In genomic region chr3:30258421-30258820, GRCm38 (mm10) we compare ENCODE assay signal across 18 mouse cellular contexts.
A peak's percentile ranks its signal among the peaks of the same experiment; 100 is the strongest.
DNase-seq lines count a peak whose midpoint lies in the region; ATAC-seq lines count a peak whose summit lies in the region.
"Had no signal": no experiment of that assay in that cellular context is flagged by ENCODE, and none has a peak within 500 bp of the region (broad histone marks: within the 10 kb centered on the region; RNA-seq: fewer than 3 reads in every experiment).

No protein-coding gene starts in this region.

- intact Hi-C loops in heart, postnatal 25 days (cut with DNase I), result no loop called here

- H3K4me2 ChIP-seq in heart, embryonic 12.5 days, result peak overlapping the region; percentile 53
- no peak overlapping the region for H3K4me2 ChIP-seq in kidney, embryonic 14.5 days (replicated peaks; ENCODE audit: low read depth, low read length)
- peak overlapping the region; percentile 35 for H3K4me2 ChIP-seq in embryonic facial prominence, embryonic 13.5 days
- H3K4me2 ChIP-seq: forebrain, embryonic 15.5 days; liver, embryonic 15.5 days; midbrain, embryonic 12.5 days; stomach, embryonic 15.5 days had no signal

- H3K36me3 ChIP-seq in heart, embryonic 12.5 days, result no peaks in the 10 kb centered on the region
- H3K36me3 ChIP-seq in kidney, embryonic 14.5 days (ENCODE audit: control insufficient read depth, insufficient read depth, low read length), result no peaks in the 10 kb centered on the region
- no peaks in the 10 kb centered on the region for H3K36me3 ChIP-seq in embryonic facial prominence, embryonic 13.5 days
- H3K36me3 ChIP-seq: forebrain, embryonic 15.5 days; liver, embryonic 15.5 days; midbrain, embryonic 12.5 days; stomach, embryonic 15.5 days had no signal

- H3K4me1 ChIP-seq in heart, embryonic 12.5 days (replicated peaks), result peaks cover 28% of the 10 kb centered on the region
- H3K4me1 ChIP-seq in kidney, embryonic 14.5 days (ENCODE audit: control insufficient read depth, insufficient read depth, low read length), result no peaks in the 10 kb centered on the region
- peaks cover 7% of the 10 kb centered on the region; the same call in 1 of the 2 replicates for H3K4me1 ChIP-seq in embryonic facial prominence, embryonic 13.5 days
- H3K4me1 ChIP-seq: forebrain, embryonic 15.5 days; liver, embryonic 15.5 days had no signal

- H3K9me3 ChIP-seq in heart, embryonic 12.5 days (replicated peaks), result no peaks in the 10 kb centered on the region
- H3K9me3 ChIP-seq in kidney, embryonic 14.5 days (ENCODE audit: control insufficient read depth, low read length), result no peaks in the 10 kb centered on the region
- H3K9me3 ChIP-seq in embryonic facial prominence, embryonic 13.5 days, result no peaks in the 10 kb centered on the region
- H3K9me3 ChIP-seq: forebrain, embryonic 15.5 days; liver, embryonic 15.5 days; midbrain, embryonic 12.5 days; stomach, embryonic 15.5 days had no signal

- ATAC-seq in heart, embryonic 12.5 days (ENCODE audit: insufficient number of reproducible peaks, low FRiP score), result peak; percentile 64; the same call in 1 of the 2 replicates
- ATAC-seq in kidney, embryonic 14.5 days (ENCODE audit: low FRiP score, low TSS enrichment), result peak; percentile 35; the same call in 1 of the 2 replicates
- ATAC-seq in embryonic facial prominence, embryonic 13.5 days (ENCODE audit: insufficient number of reproducible peaks, insufficient read depth, low FRiP score, low TSS enrichment, low read depth), result peak; percentile 43; the same call in 1 of the 2 replicates
- ATAC-seq: forebrain, embryonic 15.5 days had no signal

- no peak for DNase-seq in heart, postnatal 25 days (ENCODE audit: low spot score)
- no peak for DNase-seq in kidney, adult 9 months
- peak; percentile 20 for DNase-seq in yolk sac, embryonic 10.5 days (ENCODE audit: low spot score)
- no peak for DNase-seq in layer of hippocampus, adult 9-11 months
- DNase-seq: adrenal gland, postnatal 36 days; cerebellum, adult 9-10 months; gastrocnemius, adult 2 months; kidney, adult 11 months; kidney, postnatal 25 days; lung, postnatal 4 days had no signal

- 7% methylated on average over 10 of the region's 10 CpGs for WGBS in heart, embryonic 12.5 days
- WGBS in kidney, embryonic 14.5 days, result 25% methylated on average over 10 of the region's 10 CpGs
- WGBS in embryonic facial prominence, embryonic 13.5 days, result 22% methylated on average over 10 of the region's 10 CpGs

- no peaks in the 10 kb centered on the region for H3K27me3 ChIP-seq in heart, embryonic 12.5 days (replicated peaks)
- no peaks in the 10 kb centered on the region for H3K27me3 ChIP-seq in kidney, embryonic 14.5 days (ENCODE audit: control insufficient read depth, insufficient read depth, low read length)
- no peaks in the 10 kb centered on the region for H3K27me3 ChIP-seq in embryonic facial prominence, embryonic 13.5 days
- H3K27me3 ChIP-seq: forebrain, embryonic 15.5 days; liver, embryonic 15.5 days; midbrain, embryonic 12.5 days; stomach, embryonic 15.5 days had no signal

- H3K27ac ChIP-seq in heart, embryonic 12.5 days (ENCODE audit: poor library complexity, severe bottlenecking), result 0 out of 2 replicates have a peak overlapping the region, but pooled peaks have one; percentile 33
- H3K27ac ChIP-seq in kidney, embryonic 14.5 days (ENCODE audit: low read depth, low read length), result no peak overlapping the region
- no peak overlapping the region for H3K27ac ChIP-seq in embryonic facial prominence, embryonic 13.5 days
- H3K27ac ChIP-seq: forebrain, embryonic 15.5 days; gastrocnemius, adult 2 months; liver, embryonic 15.5 days; midbrain, embryonic 12.5 days; stomach, embryonic 15.5 days had no signal

- no peak overlapping the region for H3K9ac ChIP-seq in heart, embryonic 12.5 days
- no peak overlapping the region for H3K9ac ChIP-seq in kidney, embryonic 14.5 days (ENCODE audit: low read depth, low read length)
- no peak overlapping the region for H3K9ac ChIP-seq in embryonic facial prominence, embryonic 13.5 days
- H3K9ac ChIP-seq: forebrain, embryonic 15.5 days; liver, embryonic 15.5 days; midbrain, embryonic 12.5 days; stomach, embryonic 15.5 days had no signal

- H3K4me3 ChIP-seq in heart, embryonic 12.5 days, result no peak overlapping the region
- no peak overlapping the region for H3K4me3 ChIP-seq in kidney, embryonic 14.5 days (ENCODE audit: low read length)
- H3K4me3 ChIP-seq in embryonic facial prominence, embryonic 13.5 days, result no peak overlapping the region
- H3K4me3 ChIP-seq: forebrain, embryonic 15.5 days; gastrocnemius, adult 2 months; liver, embryonic 15.5 days; midbrain, embryonic 12.5 days; myocyte; stomach, embryonic 15.5 days had no signal
